Mouse (Mus musculus) forebrain, embryonic 16.5 days (tissue): ENCODE data around the gene Repin1. TPM values are rescaled to one million over a fixed set of nuclear protein-coding genes. Genes with fewer than 3 reads are reported as not detected.

Experiments used
- ATAC-seq: fragments of 200-750 bp; cut with Nextera tagmentation; 2 replicates; pipeline ENCODE4 v1.8.0; 2017; ENCODE audit warnings: mild to moderate bottlenecking, moderate library complexity
- H3K27ac ChIP-seq: fragments of 300-500 bp; sonication (generic); 2 replicates; pipeline ENCODE4 v1.5.1; 2014; ENCODE audit warnings: low read length, control low read depth
- H3K27me3 ChIP-seq: fragments of 300-500 bp; sonication (generic); replicated peaks from 2 replicates; pipeline ENCODE4 v1.6.1; 2014; ENCODE audit warnings: low read length; ENCODE audit not compliant: control insufficient read depth, insufficient read depth
- H3K36me3 ChIP-seq: fragments of 300-500 bp; sonication (generic); 2 replicates; pipeline ENCODE4 v1.6.1; 2014; ENCODE audit not compliant: control insufficient read depth, insufficient read depth
- H3K4me1 ChIP-seq: fragments of 300-500 bp; sonication (generic); replicated peaks from 2 replicates; pipeline ENCODE4 v1.6.1; 2014; ENCODE audit warnings: low read length; ENCODE audit not compliant: control insufficient read depth, insufficient read depth
- H3K4me2 ChIP-seq: fragments of 300-500 bp; sonication (generic); 2 replicates; pipeline ENCODE4 v1.6.1; 2014; ENCODE audit warnings: mild to moderate bottlenecking, low read length, control low read depth
- H3K4me3 ChIP-seq: fragments of 300-500 bp; sonication (generic); replicated peaks from 2 replicates; pipeline ENCODE4 v1.5.1; 2014; ENCODE audit warnings: mild to moderate bottlenecking, low read length, control low read depth
- H3K9ac ChIP-seq: fragments of 300-500 bp; sonication (generic); replicated peaks from 2 replicates; pipeline ENCODE4 v1.6.1; 2014; ENCODE audit warnings: low read depth, low read length, control low read depth
- H3K9me3 ChIP-seq: fragments of 300-500 bp; sonication (generic); 2 replicates; pipeline ENCODE4 v1.6.1; 2016; ENCODE audit warnings: low read length; ENCODE audit not compliant: control insufficient read depth
- WGBS: fragments of 180-500 bp; shearing (Covaris S2); extraction: QIAGEN DNeasy Blood & Tissue Kit; methylation state at CpG from one replicate; pipeline ENCODE4 v1.1.7; 2014; 5-methylcytosine and 5-hydroxymethylcytosine counted together
- polyA plus RNA-seq: library from polyadenylated mRNA; unstranded; fragments of >200 nt; fragmentation: Nextera tagmentation; extraction: Ambion mirVana; gene quantifications from 2 replicates; pipeline ENCODE4 v1.2.1, GENCODE M21; 2015

Repin1 gene
- polyA plus RNA-seq: 32.9 and 34.4 TPM in 2 replicates

DNA sequence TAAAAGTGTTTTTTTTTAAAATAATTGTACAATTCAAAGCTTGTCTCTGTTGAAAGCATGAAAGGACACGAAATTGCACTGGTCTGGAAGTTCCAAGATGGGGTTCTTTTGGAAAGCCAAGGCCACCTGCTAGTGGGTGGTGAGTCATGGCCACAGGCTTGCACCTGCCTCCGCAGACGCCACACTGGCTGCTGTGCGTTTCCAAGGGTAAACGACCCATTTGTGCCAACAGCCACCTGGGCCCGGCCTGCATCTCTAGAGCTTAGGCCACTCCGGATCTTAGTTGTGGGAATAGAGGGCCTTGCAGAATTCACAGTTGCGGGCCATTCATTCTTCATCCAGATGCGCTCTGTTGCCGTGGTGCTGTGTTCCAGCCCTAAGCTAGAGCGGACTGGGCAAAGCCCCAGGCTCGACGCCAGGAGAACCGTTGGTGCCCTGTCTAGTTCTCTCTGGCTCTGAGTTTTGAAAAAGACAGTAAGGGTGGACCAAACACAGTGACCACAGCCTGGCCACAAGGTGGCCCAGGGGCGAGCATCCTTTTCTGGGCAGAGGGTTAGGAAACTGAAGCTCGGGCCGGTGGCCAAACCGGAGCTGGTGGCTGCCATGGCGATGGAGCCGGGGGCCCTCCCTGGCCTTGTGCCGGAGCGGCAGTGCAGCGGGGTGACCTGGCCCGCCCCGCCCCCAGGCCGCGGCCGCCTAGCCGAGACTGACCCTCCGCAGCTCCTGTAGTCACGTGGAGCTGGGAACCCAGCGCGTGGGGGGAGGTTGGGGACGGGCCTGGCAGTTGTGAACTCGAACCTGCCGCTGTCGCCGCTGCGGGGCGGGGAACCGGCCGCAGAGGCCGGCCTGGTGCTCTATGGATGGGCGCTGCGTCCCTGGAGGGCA lies at the start of gene Repin1, which contains the start of gene Gm44965:
Repin1 (plus strand) TSS at position 726 of the 885 bp plus-strand sequence.
Gm44965 (plus strand) TSS at position 784 of the 885 bp plus-strand sequence.
- H3K27ac ChIP-seq: peak within 1 kb of the TSS; percentile 79
- H3K4me3 ChIP-seq: peak within 1 kb of the TSS; percentile 68
- peaks cover 19% of the 10 kb centered on the region for H3K9me3 ChIP-seq
- H3K4me2 ChIP-seq: peak within 1 kb of the TSS; percentile 88
- peak within 1 kb of the TSS; percentile 82 for H3K9ac ChIP-seq
- peaks cover 24% of the 10 kb centered on the region for H3K36me3 ChIP-seq
- ATAC-seq: peak; percentile 87
- H3K27me3 ChIP-seq: no peaks in the 10 kb centered on the region
- H3K4me1 ChIP-seq: peaks cover 16% of the 10 kb centered on the region
- WGBS: 2% methylated on average over 44 of the region's 45 CpGs

DNA sequence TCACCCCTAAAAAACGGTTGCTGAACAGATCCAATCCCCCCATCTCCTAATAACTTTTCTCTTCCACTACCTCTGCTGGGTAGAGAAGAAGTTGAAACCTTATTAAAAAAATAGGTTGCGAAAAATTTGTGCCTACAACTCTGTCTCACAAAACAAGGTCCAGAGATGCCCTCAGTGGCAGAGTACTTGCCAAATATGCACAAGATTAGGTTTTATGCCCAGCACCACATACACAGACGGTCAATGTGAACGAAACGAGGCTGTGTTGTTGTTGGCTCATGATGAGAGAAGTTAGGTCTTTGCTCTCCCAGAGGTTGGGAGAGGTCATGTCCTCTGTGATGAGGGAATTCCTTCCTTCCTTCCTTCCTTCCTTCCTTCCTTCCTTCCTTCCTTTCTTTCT lies 48.4 kb upstream of the Repin1 start:
- no peak for ATAC-seq
- WGBS: 80% methylated on average over 5 of the region's 5 CpGs
- Histone ChIP-seq H3K4me2 (no peak overlapping the region), H3K27me3 (no peaks in the 10 kb centered on the region), H3K27ac (no peak overlapping the region), H3K4me3 (no peak overlapping the region), H3K9ac (no peak overlapping the region), H3K36me3 (peaks cover 7% of the 10 kb centered on the region), H3K9me3 (no peaks in the 10 kb centered on the region), H3K4me1 (no peaks in the 10 kb centered on the region)

DNA sequence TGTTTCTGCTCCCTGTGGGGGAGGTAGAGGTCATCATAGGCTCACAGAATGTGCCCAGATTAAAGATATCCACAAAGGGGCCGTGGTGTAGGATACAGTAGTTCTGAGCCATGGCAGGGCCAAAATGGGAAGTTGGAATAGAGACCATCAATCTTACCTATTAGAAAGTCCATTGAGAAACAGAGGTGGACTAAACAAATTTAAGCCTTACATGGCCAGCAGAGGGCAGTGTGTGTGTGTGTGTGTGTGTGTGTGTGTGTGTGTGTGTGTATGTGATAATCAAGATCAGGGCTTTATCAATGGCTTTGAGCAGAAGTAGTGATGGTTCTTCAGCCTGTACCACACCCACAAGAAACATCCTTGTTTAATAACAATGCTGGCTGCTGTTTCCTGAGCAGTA lies 47.4 kb upstream of the Repin1 start:
- Histone ChIP-seq H3K36me3 (no peaks in the 10 kb centered on the region), H3K4me1 (no peaks in the 10 kb centered on the region), H3K27me3 (no peaks in the 10 kb centered on the region), H3K27ac (no peak overlapping the region), H3K4me2 (no peak overlapping the region), H3K9me3 (no peaks in the 10 kb centered on the region), H3K9ac (no peak overlapping the region), H3K4me3 (no peak overlapping the region)
- ATAC-seq: no peak
- 54% methylated on average over 1 of the region's 1 CpGs for WGBS

DNA sequence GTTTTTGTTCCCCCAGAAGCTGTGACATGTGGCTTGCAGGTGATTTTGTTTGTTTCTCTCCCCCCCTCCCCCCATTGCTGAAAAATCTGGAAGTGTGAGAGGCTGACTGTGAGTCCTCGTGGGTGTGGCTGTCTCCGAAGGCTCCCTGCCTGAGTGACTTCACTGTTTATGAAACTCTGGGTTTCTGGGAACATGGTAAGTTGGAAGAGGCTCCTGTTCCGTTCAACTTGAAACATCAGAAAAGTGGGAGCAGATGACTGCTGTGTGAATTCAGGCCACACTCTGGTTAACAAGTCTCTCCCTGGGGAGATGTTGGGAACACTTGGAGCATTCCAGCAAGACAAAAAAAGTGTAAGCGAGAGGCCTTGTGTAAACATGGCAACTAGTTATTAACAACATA lies 46.8 kb upstream of the Repin1 start:
- Histone ChIP-seq H3K4me3 (no peak overlapping the region), H3K36me3 (no peaks in the 10 kb centered on the region), H3K9ac (no peak overlapping the region), H3K9me3 (no peaks in the 10 kb centered on the region), H3K4me2 (no peak overlapping the region), H3K27ac (no peak overlapping the region), H3K27me3 (no peaks in the 10 kb centered on the region), H3K4me1 (no peaks in the 10 kb centered on the region)
- no peak for ATAC-seq
- whole genome bisulfite sequencing: 77% methylated on average over 4 of the region's 4 CpGs

DNA sequence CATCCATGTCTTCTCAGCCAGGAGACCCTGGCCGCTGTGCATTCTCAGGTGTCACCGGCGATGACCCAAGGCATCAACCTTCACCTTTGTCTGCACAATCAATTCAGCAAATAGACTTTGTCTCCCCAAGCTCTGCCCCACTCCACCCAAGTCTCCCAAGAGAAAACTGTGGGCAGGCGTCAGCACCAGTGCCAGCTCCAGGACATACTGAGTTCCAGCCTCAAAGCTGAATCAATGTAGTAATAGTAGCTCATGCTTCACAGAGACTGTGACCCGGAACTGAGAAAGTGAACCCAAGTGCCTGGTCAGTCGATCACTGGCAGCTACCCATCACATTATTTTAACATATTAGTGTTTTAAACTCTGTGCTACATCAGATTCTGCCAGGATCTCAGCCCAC lies 45.4 kb upstream of the Repin1 start:
- H3K4me3 ChIP-seq: no peak overlapping the region
- no peak overlapping the region for H3K4me2 ChIP-seq
- no peaks in the 10 kb centered on the region for H3K9me3 ChIP-seq
- WGBS: 90% methylated on average over 6 of the region's 6 CpGs
- H3K4me1 ChIP-seq: no peaks in the 10 kb centered on the region
- H3K27me3 ChIP-seq: no peaks in the 10 kb centered on the region
- no peaks in the 10 kb centered on the region for H3K36me3 ChIP-seq
- H3K27ac ChIP-seq: no peak overlapping the region
- no peak for ATAC-seq
- H3K9ac ChIP-seq: no peak overlapping the region

DNA sequence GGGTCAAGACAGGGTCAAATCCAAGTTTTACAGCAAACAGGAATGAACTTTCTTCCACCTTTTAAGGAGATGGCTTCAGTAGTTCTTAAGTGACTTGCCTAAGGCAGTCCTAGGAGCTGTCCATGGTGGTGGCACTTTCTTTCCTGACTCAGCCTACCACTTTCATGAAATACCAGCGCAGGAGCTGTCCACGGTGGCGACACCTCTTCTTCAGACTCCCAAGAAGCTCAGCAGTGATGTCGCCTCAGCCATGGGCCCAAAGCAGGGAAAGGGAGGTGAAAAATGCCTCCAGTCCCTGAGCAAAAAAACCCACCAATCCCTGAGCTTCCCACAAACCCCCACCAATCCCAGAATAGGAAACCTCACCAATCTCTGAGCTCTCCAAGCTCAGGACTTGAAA lies 40.8 kb upstream of the Repin1 start:
- Histone ChIP-seq H3K4me1 (peaks cover 12% of the 10 kb centered on the region), H3K4me3 (no peak overlapping the region), H3K36me3 (no peaks in the 10 kb centered on the region; the same call in 1 of the 2 replicates), H3K9ac (no peak overlapping the region), H3K4me2 (no peak overlapping the region), H3K9me3 (no peaks in the 10 kb centered on the region), H3K27ac (no peak overlapping the region), H3K27me3 (no peaks in the 10 kb centered on the region)
- ATAC-seq: no peak
- 70% methylated on average over 4 of the region's 4 CpGs for WGBS

DNA sequence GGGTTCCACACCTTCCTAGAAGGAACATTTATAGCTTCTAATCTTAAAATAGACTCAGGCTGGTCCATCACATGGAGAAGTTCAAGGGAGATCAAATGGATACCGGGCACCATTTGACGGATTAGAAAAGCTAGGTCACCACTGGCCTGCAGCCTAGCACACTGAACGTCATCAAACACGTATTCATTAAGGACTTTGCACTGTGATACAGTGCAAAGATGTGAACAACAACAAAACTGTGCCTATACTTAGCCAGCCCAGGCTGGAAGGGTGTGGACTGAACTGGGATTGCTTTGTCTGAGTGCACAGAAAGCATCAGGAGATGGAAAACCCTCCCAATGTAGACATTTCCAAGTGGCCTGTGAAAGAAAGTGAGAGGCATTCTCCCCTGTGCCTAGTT lies 39.9 kb upstream of the Repin1 start:
- H3K27me3 ChIP-seq: no peaks in the 10 kb centered on the region
- H3K36me3 ChIP-seq: no peaks in the 10 kb centered on the region; the same call in 1 of the 2 replicates
- H3K9ac ChIP-seq: peak overlapping the region; percentile 81
- H3K4me3 ChIP-seq: peak overlapping the region; percentile 63
- H3K9me3 ChIP-seq: no peaks in the 10 kb centered on the region
- no peak for ATAC-seq
- peak overlapping the region; percentile 99 for H3K27ac ChIP-seq
- H3K4me2 ChIP-seq: peak overlapping the region; percentile 77
- 75% methylated on average over 4 of the region's 4 CpGs for WGBS
- peaks cover 12% of the 10 kb centered on the region for H3K4me1 ChIP-seq

DNA sequence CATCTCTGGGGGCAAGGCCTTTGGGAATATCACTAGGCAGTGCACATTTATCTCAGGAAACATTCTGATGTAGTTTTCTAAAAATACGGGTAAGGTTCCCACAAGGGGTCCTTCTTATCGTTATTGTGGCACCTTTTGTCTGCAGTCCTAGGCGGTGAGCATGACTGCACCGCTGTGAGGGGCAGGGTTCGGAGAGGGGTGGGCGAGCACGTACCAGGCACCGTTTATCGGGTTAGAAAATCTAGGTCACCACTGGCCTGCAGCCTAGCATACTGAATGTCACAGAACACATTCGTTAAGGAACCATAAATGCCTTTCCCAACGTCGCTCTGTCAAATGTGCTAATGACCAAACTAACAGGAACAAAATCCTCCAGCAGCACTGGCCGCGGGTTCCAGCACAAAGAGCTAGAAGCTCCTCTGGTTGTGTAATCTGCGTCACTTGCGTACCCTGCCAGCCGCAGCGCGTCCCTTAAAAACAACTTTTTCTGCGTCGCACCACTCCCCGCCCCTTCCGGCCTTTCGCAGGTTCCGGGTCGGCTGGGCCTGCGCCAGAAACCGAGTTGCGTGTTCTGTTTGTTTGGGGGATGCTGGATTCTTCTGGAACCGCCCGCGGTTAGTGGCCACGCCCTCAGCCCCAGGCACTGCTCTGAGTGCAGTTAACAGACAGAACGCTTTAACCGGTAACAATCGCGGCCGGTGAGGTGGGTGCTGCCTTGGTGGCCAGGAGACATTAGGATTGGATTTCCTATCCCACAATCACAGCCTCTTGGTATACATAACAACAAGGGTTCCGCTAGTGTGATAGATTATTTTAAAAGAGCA lies 39.2 kb upstream of the Repin1 start, which contains the start of gene Lrrc61:
Lrrc61 (plus strand) TSS at position 517 of the 824 bp plus-strand sequence.
- H3K9me3 ChIP-seq: no peaks in the 10 kb centered on the region
- H3K36me3 ChIP-seq: no peaks in the 10 kb centered on the region; the same call in 1 of the 2 replicates
- H3K4me2 ChIP-seq: peak within 1 kb of the TSS; percentile 77
- H3K27me3 ChIP-seq: no peaks in the 10 kb centered on the region
- peak within 1 kb of the TSS; percentile 99 for H3K27ac ChIP-seq
- peak; percentile 92 for ATAC-seq
- peak within 1 kb of the TSS; percentile 81 for H3K9ac ChIP-seq
- under 1% methylated on average over 39 of the region's 39 CpGs for WGBS
- peaks cover 12% of the 10 kb centered on the region for H3K4me1 ChIP-seq
- H3K4me3 ChIP-seq: peak within 1 kb of the TSS; percentile 63
